Mouse (Mus musculus) retina, postnatal 7 days (tissue): Measurements from ENCODE around the gene Pclaf.
A peak's percentile ranks its signal among the peaks of the same experiment; 100 is the strongest.

ENCODE experiments used
- DNase-seq: peaks from one replicate; pipeline ENCODE4 v3.0.0-alpha.2; 2012; ENCODE audit warnings: low read depth, low spot score

The Pclaf gene

GRCm38 (mm10) chr9:65890143-65890628 is at the start of gene Pclaf:
Gene Pclaf, plus strand, starts transcription at chr9:65890237.
- DNase-seq: peak; percentile 53

- DNase-seq: no peak
Measured at GRCm38 (mm10) chr9:65844421-65845165, 45.4 kb upstream of the Pclaf start.

GRCm38 (mm10) chr9:65848154-65848553 is 41.9 kb upstream of the Pclaf start:
- DNase-seq: no peak

GRCm38 (mm10) chr9:65850203-65850602 is 39.8 kb upstream of the Pclaf start:
- no peak for DNase-seq

GRCm38 (mm10) chr9:65859656-65860055 is 30.4 kb upstream of the Pclaf start:
- no peak for DNase-seq

- DNase-seq: peak; percentile 80
Measured at GRCm38 (mm10) chr9:65884564-65885315, 5.3 kb upstream of the Pclaf start.

GRCm38 (mm10) chr9:65891126-65891525 is 1.1 kb downstream of the Pclaf start:
- DNase-seq: no peak

- DNase-seq: no peak
Measured at GRCm38 (mm10) chr9:65896977-65897376, 6.9 kb downstream of the Pclaf start.

GRCm38 (mm10) chr9:65902879-65903278 is 12.8 kb downstream of the Pclaf start:
- no peak for DNase-seq

GRCm38 (mm10) chr9:65903419-65903818 is 13.4 kb downstream of the Pclaf start:
- DNase-seq: no peak

GRCm38 (mm10) chr9:65908394-65909300 is 18.6 kb downstream of the Pclaf start, which contains the start of the genes Trip4 and Csnk1g1:
Gene Trip4, minus strand, starts transcription at chr9:65908794.
Gene Csnk1g1, plus strand, starts transcription at chr9:65908924.
- peak; percentile 94 for DNase-seq

- DNase-seq: no peak
Measured at GRCm38 (mm10) chr9:65909301-65909801, 19.3 kb downstream of the Pclaf start.

GRCm38 (mm10) chr9:65909837-65910236 is 19.8 kb downstream of the Pclaf start:
- no peak for DNase-seq

GRCm38 (mm10) chr9:65913976-65914375 is 23.9 kb downstream of the Pclaf start:
- DNase-seq: no peak

- no peak for DNase-seq
Measured at GRCm38 (mm10) chr9:65917015-65917414, 27.0 kb downstream of the Pclaf start.

- no peak for DNase-seq
Measured at GRCm38 (mm10) chr9:65928456-65928855, 38.4 kb downstream of the Pclaf start.

GRCm38 (mm10) chr9:65929826-65930225 is 39.8 kb downstream of the Pclaf start:
- DNase-seq: no peak

- no peak for DNase-seq
Measured at GRCm38 (mm10) chr9:65937566-65937965, 47.5 kb downstream of the Pclaf start.

- no peak for DNase-seq
Measured at GRCm38 (mm10) chr9:65951082-65951587, 61.1 kb downstream of the Pclaf start.
